Mouse (Mus musculus) lung, postnatal 0 days (tissue): ENCODE data around the gene Zc3h13. TPM values are rescaled to one million over a fixed set of nuclear protein-coding genes. Genes with fewer than 3 reads are reported as not detected.
A peak's percentile ranks its signal among the peaks of the same experiment; 100 is the strongest.

Experiments
- ATAC-seq: fragments of 200-750 bp; cut with Nextera tagmentation; 2 replicates; pipeline ENCODE4 v1.8.0; 2017; ENCODE audit warnings: moderate library complexity
- DNase-seq: peaks from one replicate; pipeline ENCODE4 v3.0.0-alpha.2; 2016; ENCODE audit warnings: low spot score
- H3K27ac ChIP-seq: fragments of 300-500 bp; sonication (generic); 2 replicates; pipeline ENCODE4 v1.5.1; 2014; ENCODE audit warnings: antibody characterized with exemption, mild to moderate bottlenecking, low read length, mixed read lengths
- H3K27me3 ChIP-seq: fragments of 300-500 bp; sonication (generic); replicated peaks from 2 replicates; pipeline ENCODE4 v1.6.1; 2014; ENCODE audit warnings: low read length, mixed read lengths; ENCODE audit not compliant: insufficient read depth
- H3K36me3 ChIP-seq: fragments of 300-500 bp; sonication (generic); 2 replicates; pipeline ENCODE4 v1.6.1; 2014; ENCODE audit warnings: low read length, mixed read lengths; ENCODE audit not compliant: insufficient read depth
- H3K4me1 ChIP-seq: fragments of 300-500 bp; sonication (generic); 2 replicates; pipeline ENCODE4 v1.6.1; 2014; ENCODE audit warnings: antibody characterized with exemption, low read depth, low read length, mixed read lengths; ENCODE audit not compliant: insufficient read depth
- H3K4me2 ChIP-seq: fragments of 300-500 bp; sonication (generic); replicated peaks from 2 replicates; pipeline ENCODE4 v1.6.1; 2014; ENCODE audit warnings: low read depth, mild to moderate bottlenecking, low read length, moderate library complexity, mixed read lengths
- H3K4me3 ChIP-seq: fragments of 300-500 bp; sonication (generic); 2 replicates; pipeline ENCODE4 v1.5.1; 2014; ENCODE audit warnings: low read depth, low read length
- H3K9ac ChIP-seq: fragments of 300-500 bp; sonication (generic); replicated peaks from 2 replicates; pipeline ENCODE4 v1.6.1; 2014; ENCODE audit warnings: low read depth, mild to moderate bottlenecking
- H3K9me3 ChIP-seq: fragments of 300-500 bp; sonication (generic); 2 replicates; pipeline ENCODE4 v1.6.1; 2016; ENCODE audit warnings: low read length, mixed read lengths
- CTCF ChIP-seq: IDR thresholded peaks from 2 replicates; pipeline ENCODE4 v1.5.1; 2016; ENCODE audit warnings: antibody characterized with exemption, mild to moderate bottlenecking
- EP300 ChIP-seq: IDR thresholded peaks from 2 replicates; pipeline ENCODE4 v1.6.1; 2016; ENCODE audit warnings: antibody characterized with exemption, mild to moderate bottlenecking, control low read depth
- WGBS: fragments of 180-500 bp; shearing (Covaris S2); extraction: QIAGEN DNeasy Blood & Tissue Kit; methylation state at CpG from one replicate; pipeline ENCODE4 v1.1.7; 2014; 5-methylcytosine and 5-hydroxymethylcytosine counted together
- polyA plus RNA-seq: library from polyadenylated mRNA; unstranded; fragments of >200 nt; fragmentation: Nextera tagmentation; extraction: Ambion mirVana; gene quantifications from 2 replicates; pipeline ENCODE4 v1.2.1, GENCODE M21; 2015

Zc3h13 gene
- polyA plus RNA-seq, 1 experiment from 2014 or later, result 24.3 TPM

GRCm38 (mm10) chr14:75242087-75242486 lies 42.1 kb upstream of the Zc3h13 start, which contains the start of gene Cpb2:
Gene Cpb2, plus strand, starts transcription at chr14:75242287.
- no peak within 1 kb of the TSS for H3K4me2 ChIP-seq
- WGBS, result 65% methylated on average over 5 of the region's 5 CpGs
- H3K4me3 ChIP-seq, result no peak within 1 kb of the TSS
- H3K27ac ChIP-seq, result no peak within 1 kb of the TSS
- H3K9me3 ChIP-seq, result no peaks in the 10 kb centered on the region
- no peak for TF ChIP-seq EP300
- TF ChIP-seq CTCF, result no peak
- no peak for DNase-seq
- no peak for ATAC-seq
- H3K36me3 ChIP-seq, result no peaks in the 10 kb centered on the region
- H3K27me3 ChIP-seq, result no peaks in the 10 kb centered on the region
- no peak within 1 kb of the TSS for H3K9ac ChIP-seq
- no peaks in the 10 kb centered on the region for H3K4me1 ChIP-seq

- H3K9ac ChIP-seq, result no peak overlapping the region
- no peak for TF ChIP-seq EP300
- no peak for TF ChIP-seq CTCF
- H3K4me2 ChIP-seq, result no peak overlapping the region
- WGBS, result 69% methylated on average over 11 of the region's 11 CpGs
- H3K9me3 ChIP-seq, result no peaks in the 10 kb centered on the region
- ATAC-seq, result no peak
- H3K4me1 ChIP-seq, result no peaks in the 10 kb centered on the region
- no peak overlapping the region for H3K27ac ChIP-seq
- H3K36me3 ChIP-seq, result no peaks in the 10 kb centered on the region
- DNase-seq, result no peak
- no peak overlapping the region for H3K4me3 ChIP-seq
- H3K27me3 ChIP-seq, result no peaks in the 10 kb centered on the region
These were observed 37.9 kb upstream of the Zc3h13 start for GRCm38 (mm10) chr14:75246024-75247000.

GRCm38 (mm10) chr14:75250432-75250831 lies 33.7 kb upstream of the Zc3h13 start:
- no peak overlapping the region for H3K4me3 ChIP-seq
- H3K27ac ChIP-seq, result no peak overlapping the region
- no peaks in the 10 kb centered on the region for H3K9me3 ChIP-seq
- no peak for ATAC-seq
- WGBS, result 54% methylated on average over 3 of the region's 3 CpGs
- no peak for TF ChIP-seq EP300
- TF ChIP-seq CTCF, result no peak
- no peak overlapping the region for H3K4me2 ChIP-seq
- H3K36me3 ChIP-seq, result no peaks in the 10 kb centered on the region
- no peak for DNase-seq
- H3K9ac ChIP-seq, result no peak overlapping the region
- no peaks in the 10 kb centered on the region for H3K27me3 ChIP-seq
- H3K4me1 ChIP-seq, result no peaks in the 10 kb centered on the region

- no peak overlapping the region for H3K9ac ChIP-seq
- WGBS, result 36% methylated on average over 5 of the region's 5 CpGs
- DNase-seq (peak; percentile 17), ATAC-seq (no peak)
- H3K36me3 ChIP-seq, result no peaks in the 10 kb centered on the region
- no peaks in the 10 kb centered on the region for H3K4me1 ChIP-seq
- TF ChIP-seq CTCF (peak; percentile 65), EP300 (no peak)
- H3K9me3 ChIP-seq, result no peaks in the 10 kb centered on the region
- no peaks in the 10 kb centered on the region for H3K27me3 ChIP-seq
- H3K4me2 ChIP-seq, result no peak overlapping the region
- H3K4me3 ChIP-seq, result no peak overlapping the region
- H3K27ac ChIP-seq, result no peak overlapping the region
These were observed 27.7 kb upstream of the Zc3h13 start for GRCm38 (mm10) chr14:75256521-75256920.

- no peaks in the 10 kb centered on the region for H3K27me3 ChIP-seq
- 82% methylated on average over 5 of the region's 5 CpGs for WGBS
- DNase-seq (no peak), ATAC-seq (no peak)
- no peaks in the 10 kb centered on the region for H3K4me1 ChIP-seq
- H3K27ac ChIP-seq, result no peak overlapping the region
- no peaks in the 10 kb centered on the region for H3K9me3 ChIP-seq
- no peak overlapping the region for H3K4me2 ChIP-seq
- no peak overlapping the region for H3K4me3 ChIP-seq
- no peaks in the 10 kb centered on the region for H3K36me3 ChIP-seq
- no peak overlapping the region for H3K9ac ChIP-seq
- TF ChIP-seq EP300 (no peak), CTCF (no peak)
These were observed 14.6 kb upstream of the Zc3h13 start for GRCm38 (mm10) chr14:75269531-75269930.

- 80% methylated on average over 6 of the region's 6 CpGs for WGBS
- H3K4me2 ChIP-seq, result no peak overlapping the region
- no peak for DNase-seq
- H3K9ac ChIP-seq, result no peak overlapping the region
- ATAC-seq, result no peak
- H3K4me1 ChIP-seq, result no peaks in the 10 kb centered on the region; the same call in 1 of the 2 replicates
- no peaks in the 10 kb centered on the region for H3K9me3 ChIP-seq
- no peak overlapping the region for H3K27ac ChIP-seq
- H3K4me3 ChIP-seq, result no peak overlapping the region
- TF ChIP-seq EP300 (no peak), CTCF (no peak)
- H3K36me3 ChIP-seq, result no peaks in the 10 kb centered on the region
- H3K27me3 ChIP-seq, result no peaks in the 10 kb centered on the region
These were observed 4.5 kb upstream of the Zc3h13 start for GRCm38 (mm10) chr14:75279716-75280115.
